Mouse (Mus musculus): Measurements from ENCODE around the gene Klhl10.

GRCm38 (mm10) chr11:100441797-100442196 lies at the start of gene Klhl10, which contains the start of gene Nt5c3b:
- TF ChIP-seq CTCF (IDR thresholded peaks at IDR 0.05; ENCODE audit: borderline replicate concordance, insufficient read depth, low read length) (no peak), POLR2A (IDR thresholded peaks at IDR 0.05; ENCODE audit: low read depth, low read length) (no peak)

Data from embryonic fibroblast, embryonic 13.5 days (primary cell).